Mouse (Mus musculus) thymus, postnatal 25 days (tissue): Measurements from ENCODE around the gene Tbkbp1.
"Not testable (repeated sequence)": the region's sequence is repeated elsewhere in the genome, so short reads cannot be mapped to it uniquely, and the experiment has no call there.

Experiments
- DNase-seq: peaks from one replicate; pipeline ENCODE4 v3.0.0; 2022

Tbkbp1 gene

GRCm38 (mm10) chr11:97151343-97151801 is at the start of gene Tbkbp1:
TSS of gene Tbkbp1 (minus strand) at chr11:97151495.
- no peak for DNase-seq

- no peak for DNase-seq
Measured at GRCm38 (mm10) chr11:97199519-97199918, 48.2 kb upstream of the Tbkbp1 start.

GRCm38 (mm10) chr11:97198601-97199000 is 47.3 kb upstream of the Tbkbp1 start:
- DNase-seq: peak; percentile 71

GRCm38 (mm10) chr11:97197021-97197420 is 45.7 kb upstream of the Tbkbp1 start:
- DNase-seq: no peak

- no peak for DNase-seq
Measured at GRCm38 (mm10) chr11:97196541-97196940, 45.2 kb upstream of the Tbkbp1 start.

GRCm38 (mm10) chr11:97192621-97192951 is 41.3 kb upstream of the Tbkbp1 start:
- no peak for DNase-seq

GRCm38 (mm10) chr11:97191915-97192620 is 40.8 kb upstream of the Tbkbp1 start:
- DNase-seq: no peak

- DNase-seq: no peak
Measured at GRCm38 (mm10) chr11:97190992-97191391, 39.7 kb upstream of the Tbkbp1 start.

- DNase-seq: not testable (repeated sequence)
Measured at GRCm38 (mm10) chr11:97189645-97190044, 38.4 kb upstream of the Tbkbp1 start.

- DNase-seq: no peak
Measured at GRCm38 (mm10) chr11:97189231-97189630, 37.9 kb upstream of the Tbkbp1 start.

GRCm38 (mm10) chr11:97188643-97188955 is 37.3 kb upstream of the Tbkbp1 start:
- no peak for DNase-seq

- peak; percentile 98 for DNase-seq
Measured at GRCm38 (mm10) chr11:97187764-97188642, 36.7 kb upstream of the Tbkbp1 start, which contains the start of gene Kpnb1. TSS of gene Kpnb1 (minus strand) at chr11:97187881.

GRCm38 (mm10) chr11:97186947-97187763 is 35.9 kb upstream of the Tbkbp1 start:
- peak; percentile 99 for DNase-seq

- DNase-seq: no peak
Measured at GRCm38 (mm10) chr11:97185704-97186614, 34.7 kb upstream of the Tbkbp1 start.

- DNase-seq: no peak
Measured at GRCm38 (mm10) chr11:97184875-97185274, 33.6 kb upstream of the Tbkbp1 start.

GRCm38 (mm10) chr11:97182446-97182845 is 31.2 kb upstream of the Tbkbp1 start:
- no peak for DNase-seq

GRCm38 (mm10) chr11:97181061-97181460 is 29.8 kb upstream of the Tbkbp1 start:
- no peak for DNase-seq

- no peak for DNase-seq
Measured at GRCm38 (mm10) chr11:97178198-97178597, 26.9 kb upstream of the Tbkbp1 start.

- DNase-seq: peak; percentile 44
Measured at GRCm38 (mm10) chr11:97176851-97177250, 25.6 kb upstream of the Tbkbp1 start.

GRCm38 (mm10) chr11:97175499-97175898 is 24.2 kb upstream of the Tbkbp1 start:
- DNase-seq: no peak

GRCm38 (mm10) chr11:97160341-97160740 is 9.0 kb upstream of the Tbkbp1 start:
- DNase-seq: no peak

- DNase-seq: no peak
Measured at GRCm38 (mm10) chr11:97156999-97157398, 5.7 kb upstream of the Tbkbp1 start.
